Mouse (Mus musculus): ENCODE data around the gene Arhgap20.

GRCm38 (mm10) chr9:51776459-51776858 lies 11.3 kb downstream of the Arhgap20 start:
- no peak for TF ChIP-seq CTCF (IDR thresholded peaks at IDR 0.05; ENCODE audit: low read depth, low read length)
- no peak for TF ChIP-seq POLR2A (IDR thresholded peaks at IDR 0.05; ENCODE audit: extremely low read depth, insufficient read depth, low read length)

Measured in liver, adult 2 months (tissue).